Mouse (Mus musculus) embryonic fibroblast, embryonic 13.5 days (primary cell): Measurements from ENCODE around the gene Parp12. TPM values are rescaled to one million over a fixed set of nuclear protein-coding genes. Genes with fewer than 3 reads are reported as not detected.
A peak's percentile ranks its signal among the peaks of the same experiment; 100 is the strongest.

Experiments used
- H3K27ac ChIP-seq: 2 replicates; pipeline ENCODE4 v1.5.1; 2012; ENCODE audit warnings: low read length, control low read depth, inconsistent platforms; ENCODE audit not compliant: insufficient read depth
- H3K4me1 ChIP-seq: 2 replicates; pipeline ENCODE4 v1.6.1; 2011; ENCODE audit warnings: low read length; ENCODE audit not compliant: control insufficient read depth, insufficient read depth
- H3K4me3 ChIP-seq: 2 replicates; pipeline ENCODE4 v1.5.1; 2011; ENCODE audit warnings: mild to moderate bottlenecking, control low read depth, low read length; ENCODE audit not compliant: insufficient read depth
- CTCF ChIP-seq: IDR thresholded peaks from 2 replicates; pipeline ENCODE4 v1.5.1; 2011; ENCODE audit warnings: mild to moderate bottlenecking, control low read depth, low read length, moderate library complexity, borderline replicate concordance; ENCODE audit not compliant: insufficient read depth
- POLR2A ChIP-seq: IDR thresholded peaks from 2 replicates; pipeline ENCODE4 v1.6.1; 2011; ENCODE audit warnings: low read depth, mild to moderate bottlenecking, control low read depth, low read length, moderate library complexity
- polyA plus RNA-seq: library from polyadenylated mRNA; stranded (reverse); fragments of >200 nt; gene quantifications from 2 replicates; pipeline ENCODE4 v1.2.4, GENCODE M21; 2011; ENCODE audit warnings: low read depth; ENCODE audit not compliant: missing spikeins, insufficient read length

Gene Parp12
- polyA plus RNA-seq, 1 experiment = 30.6 TPM

DNA sequence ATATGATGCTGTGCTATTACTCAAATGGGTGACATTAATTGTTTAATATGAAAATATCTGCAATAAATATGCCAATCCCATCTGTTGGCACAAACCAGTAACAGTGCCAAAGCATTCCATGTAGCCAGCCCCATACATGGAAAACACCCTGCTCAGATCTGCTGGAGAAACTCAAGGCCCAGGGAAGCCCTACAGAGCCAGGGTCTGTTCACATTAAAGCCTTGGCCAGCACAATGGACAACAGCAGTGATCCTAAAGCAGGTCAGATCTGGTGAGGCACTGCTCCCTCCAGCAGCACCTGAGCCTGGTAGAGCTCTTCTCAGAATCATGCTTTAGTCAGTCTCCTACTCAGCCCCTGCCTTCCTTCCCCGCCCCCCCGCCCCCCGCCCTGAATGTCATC, 5.0 kb downstream of the Parp12 start:
- Histone ChIP-seq H3K4me3 (no peak overlapping the region), H3K27ac (no peak overlapping the region), H3K4me1 (peaks cover 5% of the 10 kb centered on the region)
- no peak for TF ChIP-seq POLR2A
- no peak for TF ChIP-seq CTCF

DNA sequence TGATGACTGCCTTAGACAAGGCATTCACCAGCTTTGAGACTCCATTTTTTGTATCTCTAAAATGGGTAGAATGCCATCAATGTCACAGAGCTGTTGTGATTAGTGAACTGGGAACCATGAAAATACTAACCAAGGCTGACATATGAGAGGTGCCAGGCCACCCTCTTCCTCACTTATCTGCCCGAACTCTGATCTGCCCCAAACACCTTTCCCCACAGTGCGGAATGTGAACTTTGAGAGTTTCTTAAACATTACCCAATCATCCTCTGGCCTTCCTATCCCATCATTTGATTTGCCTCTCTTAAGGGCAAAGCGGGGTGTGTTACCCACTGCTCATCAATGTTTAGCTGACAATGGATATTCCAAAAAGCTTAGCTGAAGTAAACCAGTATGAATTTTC, 5.4 kb downstream of the Parp12 start:
- no peak overlapping the region for H3K4me3 ChIP-seq
- H3K27ac ChIP-seq = no peak overlapping the region
- H3K4me1 ChIP-seq = peaks cover 5% of the 10 kb centered on the region
- no peak for TF ChIP-seq POLR2A
- no peak for TF ChIP-seq CTCF

DNA sequence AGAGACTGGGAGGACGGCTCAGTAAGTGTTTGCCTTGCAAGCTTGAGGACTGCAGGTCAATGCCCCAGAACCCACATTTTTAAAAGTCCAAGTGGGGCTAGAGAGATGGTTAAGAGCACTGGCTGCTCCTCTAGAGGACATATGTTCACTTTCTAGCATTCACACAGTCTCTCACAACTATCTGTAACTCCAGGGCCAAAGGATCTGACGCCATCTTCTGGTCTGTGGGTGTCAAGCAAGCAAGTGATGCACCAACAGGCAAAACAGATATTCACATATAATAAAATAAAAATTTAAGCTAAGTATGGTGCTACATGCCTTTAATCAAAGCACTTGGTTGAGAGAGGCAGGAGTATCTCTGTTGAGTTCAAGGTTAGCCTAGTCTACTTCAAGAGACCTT, 11.3 kb downstream of the Parp12 start:
- H3K4me3 ChIP-seq = no peak overlapping the region
- H3K27ac ChIP-seq = no peak overlapping the region
- TF ChIP-seq CTCF (no peak), POLR2A (no peak)
- H3K4me1 ChIP-seq = no peaks in the 10 kb centered on the region

DNA sequence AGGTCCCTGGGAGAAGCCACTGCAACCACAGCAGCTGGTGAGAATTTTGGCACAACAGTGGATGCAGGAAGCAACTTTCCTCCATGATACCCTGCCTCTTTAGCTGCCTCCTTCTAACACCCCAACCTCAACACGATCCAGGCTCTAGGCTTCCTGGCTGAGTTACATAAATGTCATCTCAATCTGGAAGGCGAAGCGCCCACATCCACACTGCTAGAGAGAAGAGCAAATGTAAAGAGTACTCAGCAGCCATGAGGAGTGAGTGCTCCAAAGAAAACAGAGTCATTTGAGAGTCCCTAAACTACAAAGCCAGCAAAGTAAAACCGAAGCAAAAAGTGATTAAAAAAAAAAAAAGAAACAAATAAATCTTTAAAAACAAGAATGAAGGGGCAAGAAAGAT, 13.5 kb downstream of the Parp12 start:
- Histone ChIP-seq H3K27ac (no peak overlapping the region), H3K4me3 (no peak overlapping the region), H3K4me1 (no peaks in the 10 kb centered on the region)
- TF ChIP-seq CTCF = no peak
- no peak for TF ChIP-seq POLR2A

DNA sequence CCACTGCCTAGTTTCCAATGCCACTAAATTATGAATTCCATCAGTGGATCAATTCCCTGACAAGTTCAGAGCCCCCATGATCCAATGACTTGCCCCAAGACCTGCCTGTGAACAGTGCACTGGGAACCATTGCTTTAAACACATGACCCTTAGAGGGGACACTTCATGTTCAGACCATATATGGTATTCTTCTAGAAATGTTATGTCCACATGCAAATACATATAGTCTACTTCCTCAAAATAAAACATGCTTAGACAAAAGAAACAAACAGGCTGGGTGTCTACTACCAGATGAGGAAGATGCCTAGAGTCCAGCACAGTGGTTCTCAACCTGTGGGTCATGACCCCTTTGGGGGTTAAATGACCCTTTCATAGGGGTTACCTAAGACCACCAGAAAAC, 41.7 kb downstream of the Parp12 start:
- TF ChIP-seq CTCF (no peak), POLR2A (no peak)
- no peak overlapping the region for H3K4me3 ChIP-seq
- H3K4me1 ChIP-seq = no peaks in the 10 kb centered on the region
- no peak overlapping the region for H3K27ac ChIP-seq

DNA sequence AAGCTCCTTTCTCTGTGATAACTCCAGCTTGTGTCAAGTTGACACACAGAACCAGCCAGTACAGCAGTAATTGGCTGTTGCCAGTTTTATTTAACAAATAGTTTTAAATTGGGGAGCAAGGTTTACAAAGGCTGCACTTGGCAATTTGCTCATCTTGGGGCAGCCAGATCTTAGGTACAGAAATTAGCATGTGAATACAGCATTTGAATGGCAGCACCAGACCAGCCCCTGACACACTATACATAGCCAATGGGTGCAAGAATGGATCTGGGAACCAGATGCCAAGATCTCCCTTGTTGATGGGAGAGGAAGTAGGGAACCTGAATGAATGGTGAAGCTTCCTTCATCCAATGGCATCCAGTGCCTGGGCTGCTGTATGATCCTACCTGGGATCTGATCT, 44.0 kb downstream of the Parp12 start:
- Histone ChIP-seq H3K27ac (no peak overlapping the region), H3K4me3 (no peak overlapping the region), H3K4me1 (no peaks in the 10 kb centered on the region)
- TF ChIP-seq CTCF (no peak), POLR2A (no peak)

DNA sequence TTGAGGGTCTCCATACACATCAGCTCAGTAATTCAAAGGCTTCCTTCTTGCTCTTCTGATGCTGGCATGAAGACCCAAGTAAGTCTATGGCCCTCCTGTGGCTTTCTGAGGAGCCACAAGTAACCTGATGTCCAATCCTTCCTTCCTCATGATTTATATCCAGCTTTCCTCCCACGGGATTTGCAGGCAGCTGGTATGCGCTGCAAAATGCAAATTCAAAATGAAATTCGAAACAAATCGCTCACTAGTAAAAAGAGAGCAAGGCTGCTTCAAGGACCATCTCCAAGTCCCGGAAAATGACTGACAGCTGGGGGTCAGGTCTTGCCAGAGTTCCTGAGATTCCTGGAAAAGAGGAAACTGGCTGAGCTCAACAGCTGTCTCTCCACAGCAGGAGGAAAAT, 45.5 kb downstream of the Parp12 start:
- no peak for TF ChIP-seq POLR2A
- no peak for TF ChIP-seq CTCF
- H3K4me1 ChIP-seq = no peaks in the 10 kb centered on the region
- no peak overlapping the region for H3K27ac ChIP-seq
- no peak overlapping the region for H3K4me3 ChIP-seq

DNA sequence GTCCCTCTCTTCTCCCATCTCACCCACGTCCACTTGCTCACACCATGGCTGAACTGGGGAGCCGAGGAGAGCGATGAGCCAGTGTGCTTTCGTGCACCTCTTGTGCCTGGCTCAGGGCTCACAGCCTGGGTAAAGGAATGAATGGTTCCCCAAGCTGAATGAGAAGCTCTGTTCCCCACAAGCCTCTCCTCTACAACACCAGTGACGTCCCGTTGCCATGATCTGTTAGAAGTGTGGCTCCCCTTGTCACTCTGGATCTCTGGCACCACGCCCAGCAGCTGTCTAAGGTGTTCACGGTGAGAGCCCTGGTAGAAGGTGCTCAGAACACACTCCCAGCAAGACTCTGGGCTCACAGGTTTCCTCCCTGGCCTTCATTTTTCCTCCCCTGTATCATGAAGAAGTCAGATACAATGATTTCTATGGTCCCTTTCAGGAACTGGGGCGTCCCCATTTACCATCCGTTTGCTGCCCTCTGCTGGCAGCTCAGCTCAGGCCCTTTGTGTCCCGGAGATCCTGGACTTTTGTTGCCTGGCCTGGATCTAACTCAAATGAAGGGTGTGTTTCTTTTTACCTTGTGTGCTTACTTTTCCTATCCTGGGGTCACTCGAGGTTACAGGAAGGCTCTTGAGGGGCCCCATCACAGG, 51.1 kb downstream of the Parp12 start:
- no peaks in the 10 kb centered on the region for H3K4me1 ChIP-seq
- no peak overlapping the region for H3K4me3 ChIP-seq
- H3K27ac ChIP-seq = no peak overlapping the region
- TF ChIP-seq CTCF = peak; percentile 79
- no peak for TF ChIP-seq POLR2A

DNA sequence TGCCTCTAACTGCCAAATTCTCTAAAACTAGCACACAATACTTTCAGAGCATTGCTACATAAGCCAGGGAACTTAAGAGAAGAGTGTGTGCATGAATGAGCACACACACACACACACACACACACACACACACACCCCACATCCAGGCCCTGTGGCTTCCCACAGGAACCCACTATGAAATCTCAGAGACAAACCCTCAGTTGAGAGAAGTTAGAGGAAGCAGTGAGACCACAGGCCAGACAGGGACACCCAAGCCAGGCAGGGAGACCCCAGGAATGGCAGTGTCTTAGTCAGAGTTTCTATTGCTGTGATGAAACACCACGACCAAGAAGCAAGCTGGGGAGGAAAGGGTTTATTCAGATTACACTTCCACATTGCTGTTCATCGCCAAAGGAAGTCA, 54.6 kb downstream of the Parp12 start:
- TF ChIP-seq CTCF = no peak
- TF ChIP-seq POLR2A = no peak
- Histone ChIP-seq H3K27ac (no peak overlapping the region), H3K4me3 (no peak overlapping the region), H3K4me1 (no peaks in the 10 kb centered on the region)

DNA sequence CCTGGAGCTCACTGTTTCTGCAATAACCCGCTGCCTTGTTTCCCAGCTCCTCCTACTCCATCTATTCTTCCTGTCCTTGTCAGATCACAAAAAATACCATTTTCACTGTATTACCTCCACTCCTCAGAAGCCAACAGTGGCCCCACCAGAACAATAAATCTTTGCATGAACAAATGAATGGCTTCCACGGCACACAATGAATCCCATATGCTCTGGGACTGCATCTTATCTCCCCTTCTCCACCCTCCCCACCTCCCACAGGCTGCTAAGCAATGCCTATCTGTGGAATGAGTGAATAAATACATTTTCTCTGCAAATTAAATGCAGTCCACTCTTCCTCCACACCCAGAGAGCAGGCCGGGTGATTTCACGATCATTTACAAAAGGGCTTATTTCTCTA, 57.0 kb downstream of the Parp12 start:
- no peak for TF ChIP-seq POLR2A
- TF ChIP-seq CTCF = no peak
- no peak overlapping the region for H3K27ac ChIP-seq
- H3K4me1 ChIP-seq = no peaks in the 10 kb centered on the region
- no peak overlapping the region for H3K4me3 ChIP-seq
